Mouse (Mus musculus): Measurements from ENCODE around the gene Prdm16. TPM values are rescaled to one million over a fixed set of nuclear protein-coding genes. Genes with fewer than 3 reads are reported as not detected.

The Prdm16 gene
- polyA plus RNA-seq, 1 experiment, result 0.50 TPM

DNA sequence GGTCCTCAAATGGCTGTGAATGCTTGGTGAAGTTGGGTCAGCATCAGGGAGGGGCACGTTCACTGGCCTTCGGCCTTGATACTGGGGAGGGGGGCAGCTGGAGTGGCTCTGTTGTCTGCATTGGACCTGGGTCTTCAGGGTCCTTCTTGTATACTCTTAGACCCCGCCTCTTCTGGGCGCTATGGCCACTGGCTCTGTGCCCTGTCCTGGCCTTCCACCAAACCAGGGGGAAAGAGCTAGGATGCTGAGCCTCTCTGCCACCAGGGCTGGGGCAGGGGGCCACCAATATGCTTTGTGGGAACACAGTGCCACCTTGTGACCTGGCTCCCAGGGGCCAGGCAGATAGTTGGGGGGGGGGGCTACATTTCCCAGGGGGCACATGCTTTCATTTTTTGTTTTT lies 93.5 kb downstream of the Prdm16 start:
- no peak overlapping the region for H3K27ac ChIP-seq (ENCODE audit: insufficient read depth, low read depth, low read length)
- no peaks in the 10 kb centered on the region for H3K4me1 ChIP-seq (ENCODE audit: control insufficient read depth, insufficient read depth, low read length)
- H3K4me3 ChIP-seq (ENCODE audit: insufficient read depth, low read length), result no peak overlapping the region
- no peak for TF ChIP-seq CTCF (IDR thresholded peaks at IDR 0.05; ENCODE audit: low read depth, low read length)
- no peak for TF ChIP-seq POLR2A (IDR thresholded peaks at IDR 0.05; ENCODE audit: borderline replicate concordance, low read depth, low read length)

- no peak overlapping the region for H3K27ac ChIP-seq (ENCODE audit: insufficient read depth, low read depth, low read length)
- TF ChIP-seq CTCF (IDR thresholded peaks at IDR 0.05; ENCODE audit: low read depth, low read length) (no peak), POLR2A (IDR thresholded peaks at IDR 0.05; ENCODE audit: borderline replicate concordance, low read depth, low read length) (no peak)
- no peaks in the 10 kb centered on the region for H3K4me1 ChIP-seq (ENCODE audit: control insufficient read depth, insufficient read depth, low read length)
- no peak overlapping the region for H3K4me3 ChIP-seq (ENCODE audit: insufficient read depth, low read length)
These were observed 94.1 kb downstream of the Prdm16 start for GRCm38 (mm10) chr4:154542568-154542967.

DNA sequence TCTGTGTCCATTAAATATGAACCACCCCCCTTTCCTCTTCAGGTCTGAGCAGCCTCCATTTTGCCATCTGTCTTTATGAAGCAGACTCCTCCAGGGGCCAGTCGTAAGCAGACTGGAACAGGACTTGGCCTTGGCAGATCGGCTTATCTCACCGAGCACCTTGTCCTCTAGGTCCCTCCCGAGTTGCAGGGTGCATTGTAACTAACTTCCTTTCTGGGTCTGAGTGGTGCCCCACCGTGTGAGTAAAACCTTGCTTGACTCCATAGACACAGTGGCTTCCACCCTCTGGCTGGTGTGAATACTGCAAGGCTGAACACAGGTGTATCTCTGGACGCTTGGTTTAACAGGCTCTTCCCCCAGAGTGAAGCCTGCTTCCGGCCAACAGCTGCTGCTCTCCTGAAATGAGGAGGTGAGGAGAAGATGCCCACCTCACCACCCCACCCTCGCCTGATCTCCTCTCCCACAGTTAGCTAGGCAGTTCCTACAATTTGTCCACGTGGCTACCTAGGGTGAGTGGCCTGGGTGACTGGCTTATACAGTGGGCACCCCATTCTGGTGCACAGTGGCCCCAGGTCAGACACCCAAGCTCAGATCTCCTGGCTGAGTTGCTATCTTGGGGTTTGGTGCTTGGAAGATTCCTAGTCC lies 94.9 kb downstream of the Prdm16 start:
- Histone ChIP-seq H3K4me3 (ENCODE audit: insufficient read depth, low read length) (no peak overlapping the region), H3K27ac (ENCODE audit: insufficient read depth, low read depth, low read length) (no peak overlapping the region), H3K4me1 (ENCODE audit: control insufficient read depth, insufficient read depth, low read length) (no peaks in the 10 kb centered on the region)
- TF ChIP-seq CTCF (IDR thresholded peaks at IDR 0.05; ENCODE audit: low read depth, low read length), result no peak
- no peak for TF ChIP-seq POLR2A (IDR thresholded peaks at IDR 0.05; ENCODE audit: borderline replicate concordance, low read depth, low read length)

- no peak for TF ChIP-seq POLR2A (IDR thresholded peaks at IDR 0.05; ENCODE audit: borderline replicate concordance, low read depth, low read length)
- no peak for TF ChIP-seq CTCF (IDR thresholded peaks at IDR 0.05; ENCODE audit: low read depth, low read length)
- H3K4me1 ChIP-seq (ENCODE audit: control insufficient read depth, insufficient read depth, low read length), result no peaks in the 10 kb centered on the region
- H3K4me3 ChIP-seq (ENCODE audit: insufficient read depth, low read length), result no peak overlapping the region
- H3K27ac ChIP-seq (ENCODE audit: insufficient read depth, low read depth, low read length), result no peak overlapping the region
These were observed 96.0 kb downstream of the Prdm16 start for GRCm38 (mm10) chr4:154540671-154541070.

GRCm38 (mm10) chr4:154539703-154540102 lies 97.0 kb downstream of the Prdm16 start:
- Histone ChIP-seq H3K4me3 (ENCODE audit: insufficient read depth, low read length) (no peak overlapping the region), H3K4me1 (ENCODE audit: control insufficient read depth, insufficient read depth, low read length) (no peaks in the 10 kb centered on the region), H3K27ac (ENCODE audit: insufficient read depth, low read depth, low read length) (no peak overlapping the region)
- TF ChIP-seq CTCF (IDR thresholded peaks at IDR 0.05; ENCODE audit: low read depth, low read length) (no peak), POLR2A (IDR thresholded peaks at IDR 0.05; ENCODE audit: borderline replicate concordance, low read depth, low read length) (no peak)

GRCm38 (mm10) chr4:154538727-154539126 lies 97.9 kb downstream of the Prdm16 start:
- TF ChIP-seq POLR2A (IDR thresholded peaks at IDR 0.05; ENCODE audit: borderline replicate concordance, low read depth, low read length) (no peak), CTCF (IDR thresholded peaks at IDR 0.05; ENCODE audit: low read depth, low read length) (no peak)
- H3K4me1 ChIP-seq (ENCODE audit: control insufficient read depth, insufficient read depth, low read length), result no peaks in the 10 kb centered on the region
- no peak overlapping the region for H3K4me3 ChIP-seq (ENCODE audit: insufficient read depth, low read length)
- no peak overlapping the region for H3K27ac ChIP-seq (ENCODE audit: insufficient read depth, low read depth, low read length)

DNA sequence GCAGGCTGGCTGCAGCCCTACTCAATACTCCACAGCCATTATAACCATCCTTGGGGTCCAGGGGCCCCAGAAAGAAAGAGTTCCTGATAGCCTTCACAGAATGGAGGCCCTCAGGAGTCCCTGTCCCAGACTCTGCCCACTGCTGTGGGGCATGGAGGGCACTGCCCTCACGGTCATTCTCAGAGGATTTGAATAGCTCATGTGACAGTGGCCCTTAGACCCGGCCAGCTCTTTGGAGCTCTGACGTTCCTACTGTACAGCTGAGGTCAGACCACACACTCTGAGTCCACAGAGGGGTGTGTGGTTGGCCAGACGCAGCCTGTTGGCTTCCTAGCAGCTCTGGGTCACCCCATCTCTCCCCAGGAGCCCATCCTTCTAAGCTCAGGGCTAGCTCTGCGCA lies 100.6 kb downstream of the Prdm16 start:
- no peak for TF ChIP-seq POLR2A (IDR thresholded peaks at IDR 0.05; ENCODE audit: borderline replicate concordance, low read depth, low read length)
- TF ChIP-seq CTCF (IDR thresholded peaks at IDR 0.05; ENCODE audit: low read depth, low read length), result no peak
- H3K27ac ChIP-seq (ENCODE audit: insufficient read depth, low read depth, low read length), result no peak overlapping the region
- H3K4me3 ChIP-seq (ENCODE audit: insufficient read depth, low read length), result no peak overlapping the region
- no peaks in the 10 kb centered on the region for H3K4me1 ChIP-seq (ENCODE audit: control insufficient read depth, insufficient read depth, low read length)

GRCm38 (mm10) chr4:154531368-154531767 lies 105.3 kb downstream of the Prdm16 start:
- H3K27ac ChIP-seq (ENCODE audit: insufficient read depth, low read depth, low read length), result no peak overlapping the region
- no peaks in the 10 kb centered on the region for H3K4me1 ChIP-seq (ENCODE audit: control insufficient read depth, insufficient read depth, low read length)
- TF ChIP-seq CTCF (IDR thresholded peaks at IDR 0.05; ENCODE audit: low read depth, low read length) (no peak), POLR2A (IDR thresholded peaks at IDR 0.05; ENCODE audit: borderline replicate concordance, low read depth, low read length) (no peak)
- no peak overlapping the region for H3K4me3 ChIP-seq (ENCODE audit: insufficient read depth, low read length)

DNA sequence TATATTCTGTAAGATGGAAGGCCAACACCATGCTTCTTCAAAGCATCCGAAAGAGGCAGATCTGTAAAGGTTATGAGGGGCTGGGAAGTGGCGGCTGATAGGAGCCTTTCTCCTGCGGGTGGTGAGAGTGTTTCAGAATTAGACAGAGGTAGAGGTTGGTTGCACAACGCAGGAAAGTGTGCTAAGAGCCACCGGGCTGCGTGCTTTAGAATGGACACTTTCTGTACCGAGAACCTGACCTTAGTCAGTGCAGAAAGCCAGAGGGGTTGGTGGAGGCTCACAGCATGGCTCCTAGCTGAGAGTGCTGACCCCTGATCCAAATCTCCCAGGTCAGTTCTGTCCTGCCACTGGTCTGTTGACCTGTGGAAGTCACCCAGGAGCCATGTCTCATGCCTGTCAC lies 106.3 kb downstream of the Prdm16 start:
- Histone ChIP-seq H3K27ac (ENCODE audit: insufficient read depth, low read depth, low read length) (no peak overlapping the region), H3K4me3 (ENCODE audit: insufficient read depth, low read length) (no peak overlapping the region), H3K4me1 (ENCODE audit: control insufficient read depth, insufficient read depth, low read length) (no peaks in the 10 kb centered on the region)
- TF ChIP-seq POLR2A (IDR thresholded peaks at IDR 0.05; ENCODE audit: borderline replicate concordance, low read depth, low read length) (no peak), CTCF (IDR thresholded peaks at IDR 0.05; ENCODE audit: low read depth, low read length) (no peak)

DNA sequence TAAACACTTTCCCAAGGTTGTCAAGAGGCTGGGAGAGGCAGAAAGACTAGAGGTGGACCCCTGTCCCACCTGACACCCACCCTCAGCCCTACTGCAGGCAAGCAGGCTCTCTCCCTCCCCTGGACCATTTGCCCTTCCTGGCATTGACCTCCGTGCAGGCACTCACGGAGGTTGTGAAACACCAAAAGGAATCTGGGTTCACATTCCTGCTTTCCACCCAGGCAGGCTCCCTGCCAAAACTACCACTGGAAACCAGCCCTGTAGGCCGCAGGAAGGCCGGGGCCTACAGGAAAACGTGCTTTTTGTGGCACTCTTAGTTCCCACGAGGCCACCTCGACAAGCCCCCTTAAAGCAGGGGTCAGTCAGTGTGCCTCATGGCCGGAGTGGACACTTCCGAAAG lies 109.2 kb downstream of the Prdm16 start:
- no peaks in the 10 kb centered on the region for H3K4me1 ChIP-seq (ENCODE audit: control insufficient read depth, insufficient read depth, low read length)
- H3K27ac ChIP-seq (ENCODE audit: insufficient read depth, low read depth, low read length), result no peak overlapping the region
- no peak overlapping the region for H3K4me3 ChIP-seq (ENCODE audit: insufficient read depth, low read length)
- TF ChIP-seq POLR2A (IDR thresholded peaks at IDR 0.05; ENCODE audit: borderline replicate concordance, low read depth, low read length) (no peak), CTCF (IDR thresholded peaks at IDR 0.05; ENCODE audit: low read depth, low read length) (no peak)

Measured in bone marrow macrophage, adult 2 months (primary cell).